Comparison of ENCODE assay signal across 8 mouse cellular contexts in genomic region chr1:59340814-59341588, GRCm38 (mm10).
DNase-seq lines count a peak whose midpoint lies in the region; ATAC-seq lines count a peak whose summit lies in the region.

No protein-coding gene starts in this region.

- H3K27ac ChIP-seq in heart, embryonic 15.5 days, result no peak overlapping the region
- no peak overlapping the region for H3K27ac ChIP-seq in forebrain, embryonic 16.5 days (ENCODE audit: low read length)
- H3K27ac ChIP-seq in midbrain, embryonic 12.5 days (replicated peaks), result peak overlapping the region; percentile 64

- H3K36me3 ChIP-seq in heart, embryonic 15.5 days, result no peaks in the 10 kb centered on the region
- H3K36me3 ChIP-seq in forebrain, embryonic 16.5 days (ENCODE audit: control insufficient read depth, insufficient read depth), result no peaks in the 10 kb centered on the region
- H3K36me3 ChIP-seq in midbrain, embryonic 12.5 days, result no peaks in the 10 kb centered on the region

- H3K9ac ChIP-seq in heart, embryonic 15.5 days, result no peak overlapping the region
- no peak overlapping the region for H3K9ac ChIP-seq in forebrain, embryonic 16.5 days (replicated peaks; ENCODE audit: low read depth, low read length)
- H3K9ac ChIP-seq in midbrain, embryonic 12.5 days (replicated peaks), result no peak overlapping the region

- H3K9me3 ChIP-seq in heart, embryonic 15.5 days (replicated peaks), result no peaks in the 10 kb centered on the region
- H3K9me3 ChIP-seq in forebrain, embryonic 16.5 days (ENCODE audit: control insufficient read depth, low read length), result 0 out of 2 replicates have a peak, but pooled peaks cover 2% of the 10 kb centered on the region
- H3K9me3 ChIP-seq in midbrain, embryonic 12.5 days, result 0 out of 2 replicates have a peak, but pooled peaks cover 3% of the 10 kb centered on the region

- no peak for DNase-seq in heart, adult 8-10 months (ENCODE audit: low spot score)
- peak; percentile 47 to 58 for DNase-seq in adrenal gland, postnatal 36 days
- no peak for DNase-seq in ovary, adult 18-20 months (ENCODE audit: low spot score)
- no peak for DNase-seq in left cerebral cortex, adult 9 months (ENCODE audit: low spot score in 2 of 2)
- no peak for DNase-seq in urinary bladder, postnatal 4 days (ENCODE audit: low spot score in 2 of 2)

- WGBS in heart, embryonic 15.5 days, result 12% methylated on average over 16 of the region's 16 CpGs
- 2% methylated on average over 16 of the region's 16 CpGs for WGBS in forebrain, embryonic 16.5 days
- 4% methylated on average over 16 of the region's 16 CpGs for WGBS in midbrain, embryonic 12.5 days

- H3K4me3 ChIP-seq in heart, embryonic 15.5 days, result no peak overlapping the region
- H3K4me3 ChIP-seq in forebrain, embryonic 16.5 days (replicated peaks; ENCODE audit: low read length), result no peak overlapping the region
- H3K4me3 ChIP-seq in midbrain, embryonic 12.5 days, result peak overlapping the region; percentile 12; the same call in 1 of the 2 replicates

- H3K27me3 ChIP-seq in heart, embryonic 15.5 days, result 0 out of 2 replicates have a peak, but pooled peaks cover 4% of the 10 kb centered on the region
- no peaks in the 10 kb centered on the region for H3K27me3 ChIP-seq in forebrain, embryonic 16.5 days (replicated peaks; ENCODE audit: control insufficient read depth, insufficient read depth, low read length)
- H3K27me3 ChIP-seq in midbrain, embryonic 12.5 days, result peaks cover 6% of the 10 kb centered on the region

- peaks cover 7% of the 10 kb centered on the region; the same call in 1 of the 2 replicates for H3K4me1 ChIP-seq in heart, embryonic 15.5 days (replicated peaks)
- H3K4me1 ChIP-seq in forebrain, embryonic 16.5 days (replicated peaks; ENCODE audit: control insufficient read depth, insufficient read depth, low read length), result peaks cover 10% of the 10 kb centered on the region
- peaks cover 21% of the 10 kb centered on the region for H3K4me1 ChIP-seq in midbrain, embryonic 12.5 days

- peak overlapping the region; percentile 39 for H3K4me2 ChIP-seq in heart, embryonic 15.5 days
- peak overlapping the region; percentile 18; the same call in 1 of the 2 replicates for H3K4me2 ChIP-seq in forebrain, embryonic 16.5 days (ENCODE audit: low read length)
- H3K4me2 ChIP-seq in midbrain, embryonic 12.5 days (replicated peaks), result peak overlapping the region; percentile 40

- no peak for ATAC-seq in heart, embryonic 15.5 days (replicated peaks; ENCODE audit: insufficient number of reproducible peaks, insufficient read depth, low FRiP score, low read depth)
- ATAC-seq in forebrain, embryonic 16.5 days, result peak; percentile 90
- ATAC-seq in midbrain, embryonic 12.5 days (ENCODE audit: low FRiP score, low read depth), result peak; percentile 81

Comparison
In these comparisons a context has a peak if more than half of its experiments do, and no peak if none do; other contexts are left out.
1. DNase-seq: peak in adrenal gland, postnatal 36 days (2 of 2); none in heart, adult 8-10 months (single experiment), ovary, adult 18-20 months (single experiment), left cerebral cortex, adult 9 months (0 of 2) and urinary bladder, postnatal 4 days (0 of 2).
2. Peak in every context shown above with its lines, with median percentiles within 50 percentile points of each other: H3K4me2 ChIP-seq.